Mouse (Mus musculus): ENCODE measurements at regions not wholly inside any gene's neighbourhood (a gene's known extent, or its start where the extent isn't known, plus 50 kb on each side); places are given as distances from the start of the nearest gene placed in this dataset.

DNA sequence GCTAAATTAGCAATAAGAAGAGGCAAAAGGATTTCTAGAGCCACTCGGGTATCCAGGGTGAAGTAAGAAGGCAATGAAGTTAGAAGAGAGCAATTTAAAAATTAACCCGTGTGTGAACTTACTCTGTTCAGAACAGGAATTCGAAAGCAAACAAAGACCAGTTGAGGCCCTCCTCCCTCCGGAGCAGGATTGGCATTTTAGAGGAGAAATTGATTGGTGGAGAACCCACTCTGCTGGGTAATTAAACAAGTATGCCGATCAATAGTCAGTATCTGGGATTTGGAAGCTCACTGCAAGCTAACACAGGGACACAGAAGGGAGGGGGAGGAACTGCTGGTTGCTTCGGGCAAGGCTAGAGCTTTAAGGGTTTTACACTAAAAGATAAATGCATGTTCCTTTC lies 177.7 kb downstream of the Rnf152 start:
- TF ChIP-seq CTCF (IDR thresholded peaks at IDR 0.05; ENCODE audit: low read depth, low read length) (no peak), GATA2 (IDR thresholded peaks at IDR 0.05; ENCODE audit: borderline replicate concordance, low read depth, low read length) (no peak), GATA1 (IDR thresholded peaks at IDR 0.05; ENCODE audit: borderline replicate concordance, low read length) (no peak), TAL1 (conservative IDR thresholded peaks at IDR 0.05; ENCODE audit: low read depth, low read length) (no peak)
